Mouse (Mus musculus): ENCODE results near the gene Fbxo40. TPM values are rescaled to one million over a fixed set of nuclear protein-coding genes. Genes with fewer than 3 reads are reported as not detected.

Gene Fbxo40
- polyA plus RNA-seq, 1 experiment from 2014 or later = not detected

DNA sequence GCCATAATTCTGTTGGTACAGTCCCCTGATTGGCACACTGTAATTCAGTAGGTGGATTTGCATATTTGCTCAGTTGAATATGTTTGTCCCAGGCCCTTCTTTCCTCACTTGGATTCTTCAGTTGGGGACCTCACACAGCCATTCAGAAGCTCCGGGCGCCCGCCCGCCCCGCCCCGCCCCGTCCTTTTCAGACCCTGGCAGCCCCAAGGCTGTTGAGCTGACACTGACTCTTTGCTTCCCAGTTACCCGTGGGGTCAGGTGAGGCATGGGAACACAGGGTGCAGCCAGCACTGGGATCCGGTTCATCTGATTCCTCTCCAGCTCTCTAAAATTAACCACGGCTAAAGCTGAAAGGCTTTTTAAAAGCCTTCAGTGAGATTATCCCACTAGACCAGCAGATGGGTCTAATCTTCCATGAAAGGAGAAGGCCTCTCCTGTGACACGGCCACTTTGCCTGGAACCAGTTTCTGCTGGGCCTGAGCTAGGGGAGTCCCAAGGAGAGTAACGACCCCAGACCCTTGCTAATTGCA, 45.3 kb downstream of the Fbxo40 start:
- H3K36me3 ChIP-seq = no peaks in the 10 kb centered on the region
- no peak for ATAC-seq (ENCODE audit: low read depth)
- H3K27me3 ChIP-seq = no peaks in the 10 kb centered on the region
- H3K9me3 ChIP-seq (replicated peaks) = no peaks in the 10 kb centered on the region
- no peak overlapping the region for H3K4me2 ChIP-seq
- no peak for DNase-seq
- no peak overlapping the region for H3K9ac ChIP-seq
- H3K4me1 ChIP-seq (replicated peaks) = peaks cover 3% of the 10 kb centered on the region; the same call in 1 of the 2 replicates
- 77% methylated on average over 12 of the region's 12 CpGs for WGBS (ENCODE audit: insufficient replicate concordance)
- no peak overlapping the region for H3K27ac ChIP-seq
- no peak overlapping the region for H3K4me3 ChIP-seq (replicated peaks)

DNA sequence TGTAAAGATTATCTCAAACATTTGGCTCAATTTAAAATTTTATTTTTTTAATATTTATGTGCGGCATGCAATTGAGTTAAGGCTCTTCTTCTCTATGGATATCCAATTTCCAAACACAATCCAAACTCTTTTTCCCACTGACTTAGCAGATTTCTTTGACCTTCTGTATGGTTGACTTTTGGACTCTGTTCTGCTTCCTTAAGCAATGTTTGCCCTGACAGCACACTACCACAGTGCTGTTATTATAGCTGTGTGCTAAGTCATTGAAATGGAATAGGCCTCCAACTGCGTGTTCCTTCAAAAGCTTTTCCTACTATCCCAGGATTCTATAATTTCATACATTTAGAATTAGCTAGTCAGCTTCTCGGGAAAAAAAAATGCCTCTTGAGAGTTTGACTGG, 46.7 kb downstream of the Fbxo40 start:
- H3K4me1 ChIP-seq (replicated peaks) = peaks cover 3% of the 10 kb centered on the region; the same call in 1 of the 2 replicates
- ATAC-seq (ENCODE audit: low read depth) (no peak), DNase-seq (no peak)
- no peak overlapping the region for H3K27ac ChIP-seq
- no peak overlapping the region for H3K4me3 ChIP-seq (replicated peaks)
- H3K9ac ChIP-seq = no peak overlapping the region
- no peaks in the 10 kb centered on the region for H3K36me3 ChIP-seq
- WGBS (ENCODE audit: insufficient replicate concordance) = 68% methylated on average over 3 of the region's 3 CpGs
- H3K4me2 ChIP-seq = no peak overlapping the region
- no peaks in the 10 kb centered on the region for H3K9me3 ChIP-seq (replicated peaks)
- no peaks in the 10 kb centered on the region for H3K27me3 ChIP-seq

DNA sequence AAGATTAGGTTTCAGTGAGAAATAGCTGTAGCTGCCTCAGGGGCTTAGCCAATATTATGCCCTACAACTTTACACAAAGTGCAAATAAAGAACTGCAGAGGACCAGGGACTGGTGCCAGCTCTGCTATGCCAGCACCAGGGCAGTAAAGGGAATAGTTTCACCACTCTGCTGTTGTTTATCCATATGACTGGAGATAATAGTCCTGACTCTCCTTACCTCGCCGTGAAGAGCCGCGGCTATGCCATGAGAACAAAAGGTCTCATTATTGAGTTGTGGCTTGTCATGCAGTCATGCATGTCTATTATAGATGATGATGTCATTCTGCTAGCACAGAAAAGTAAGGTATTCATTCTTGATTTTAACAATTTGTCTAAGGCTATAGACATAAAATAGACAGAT, 48.4 kb downstream of the Fbxo40 start:
- Histone ChIP-seq H3K27me3 (no peaks in the 10 kb centered on the region), H3K4me3 (replicated peaks) (no peak overlapping the region), H3K27ac (no peak overlapping the region), H3K36me3 (no peaks in the 10 kb centered on the region), H3K4me2 (no peak overlapping the region), H3K9ac (no peak overlapping the region), H3K9me3 (replicated peaks) (no peaks in the 10 kb centered on the region), H3K4me1 (replicated peaks) (peaks cover 3% of the 10 kb centered on the region; the same call in 1 of the 2 replicates)
- 89% methylated on average over 4 of the region's 4 CpGs for WGBS (ENCODE audit: insufficient replicate concordance)
- ATAC-seq (ENCODE audit: low read depth) = no peak
- no peak for DNase-seq

DNA sequence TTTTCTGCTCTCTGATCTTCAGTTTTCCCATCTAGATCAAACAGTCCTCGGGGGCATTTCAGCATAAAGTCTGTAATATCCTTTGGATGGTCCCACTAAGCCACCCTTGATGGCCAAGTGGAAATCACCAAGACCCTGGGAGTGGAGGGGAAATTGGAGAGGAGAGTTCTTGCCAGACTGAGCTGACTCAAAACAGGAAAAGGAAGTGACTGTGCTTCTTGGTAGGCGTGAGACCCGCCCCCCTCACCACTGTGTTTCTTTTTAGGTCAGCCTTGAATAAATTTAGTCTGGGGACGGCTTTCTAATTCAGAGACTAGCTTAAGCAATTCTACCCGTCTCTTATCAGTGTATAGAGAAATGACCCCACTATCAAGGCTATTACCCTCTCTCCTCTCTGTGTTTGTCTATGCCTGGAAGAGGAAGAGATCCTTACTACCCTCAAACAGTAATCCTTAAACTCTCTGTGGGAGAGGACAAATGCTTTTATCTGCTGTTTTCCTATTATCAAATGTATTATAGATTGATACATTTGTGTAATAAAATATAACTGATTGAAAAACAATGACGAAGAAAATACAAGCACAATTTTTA, 49.0 kb downstream of the Fbxo40 start:
- WGBS (ENCODE audit: insufficient replicate concordance) = 34% methylated on average over 6 of the region's 6 CpGs
- Histone ChIP-seq H3K9me3 (replicated peaks) (no peaks in the 10 kb centered on the region), H3K4me2 (no peak overlapping the region), H3K9ac (no peak overlapping the region), H3K27me3 (no peaks in the 10 kb centered on the region), H3K4me1 (replicated peaks) (peaks cover 3% of the 10 kb centered on the region; the same call in 1 of the 2 replicates), H3K4me3 (replicated peaks) (no peak overlapping the region), H3K27ac (peak overlapping the region; percentile 23; the same call in 1 of the 2 replicates), H3K36me3 (no peaks in the 10 kb centered on the region)
- ATAC-seq (ENCODE audit: low read depth) (no peak), DNase-seq (no peak)

DNA sequence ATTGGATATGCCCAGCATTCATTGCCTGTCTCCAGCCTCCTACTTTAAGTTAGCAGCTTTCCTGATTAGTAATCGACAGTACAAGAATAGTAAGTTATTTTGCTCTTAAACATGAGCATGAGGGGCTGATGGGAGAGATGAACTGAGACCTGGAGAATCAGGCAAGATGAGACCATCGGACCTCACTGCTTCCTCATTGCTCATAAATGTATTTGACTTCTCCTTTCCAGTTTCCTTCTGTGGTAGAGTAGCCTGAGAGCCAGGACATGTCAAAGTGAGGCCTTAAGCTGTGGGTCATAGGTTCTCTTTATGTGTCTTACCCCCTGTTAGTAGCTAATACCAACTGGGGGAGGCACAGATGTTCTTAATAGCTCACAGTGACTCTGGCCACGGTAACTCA, 54.5 kb downstream of the Fbxo40 start:
- Histone ChIP-seq H3K4me3 (replicated peaks) (peak overlapping the region; percentile 28; the same call in 1 of the 2 replicates), H3K9me3 (replicated peaks) (no peaks in the 10 kb centered on the region), H3K27me3 (no peaks in the 10 kb centered on the region), H3K9ac (no peak overlapping the region), H3K36me3 (peaks cover 23% of the 10 kb centered on the region), H3K4me2 (peak overlapping the region; percentile 44), H3K4me1 (replicated peaks) (peaks cover 12% of the 10 kb centered on the region), H3K27ac (no peak overlapping the region)
- ATAC-seq (ENCODE audit: low read depth) (no peak), DNase-seq (no peak)
- 36% methylated on average over 3 of the region's 3 CpGs for WGBS (ENCODE audit: insufficient replicate concordance)

DNA sequence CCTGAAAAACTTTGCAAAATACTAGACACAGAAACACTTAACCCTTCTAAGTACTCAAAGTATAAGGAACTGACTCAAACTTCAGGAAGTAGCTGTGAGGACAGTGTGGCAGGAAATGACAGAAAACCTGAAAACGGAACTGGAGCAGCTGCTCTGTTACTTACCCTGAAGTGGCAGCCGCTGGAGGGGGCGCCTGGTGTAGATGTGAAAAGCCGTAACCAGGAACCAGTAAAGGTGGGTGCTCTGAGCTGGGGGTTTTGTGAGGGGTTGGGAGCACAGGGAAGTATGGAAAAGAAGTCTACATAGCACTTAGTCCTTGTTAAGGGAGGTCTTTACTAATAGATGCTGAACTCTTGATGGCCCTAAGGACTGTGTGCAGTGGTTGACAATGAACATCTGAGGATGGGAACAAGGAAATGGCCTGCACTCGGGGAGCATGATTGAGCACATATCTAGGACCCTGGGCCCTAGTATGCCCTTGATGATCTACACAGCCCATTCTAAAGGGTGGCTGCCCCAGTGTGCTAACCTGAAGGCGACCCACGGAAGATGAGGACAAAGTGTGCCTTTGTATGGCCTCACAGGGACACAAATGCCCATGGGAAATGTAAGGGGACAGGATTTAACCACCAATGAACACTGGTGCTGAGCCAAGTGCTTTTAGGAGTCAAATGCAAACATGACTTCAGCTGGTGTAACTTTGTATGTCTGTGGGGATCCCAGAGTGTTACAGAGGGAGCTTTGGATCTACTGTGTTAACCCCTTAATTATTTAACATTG, 55.2 kb downstream of the Fbxo40 start, which contains the start of gene Hcls1:
TSS of gene Hcls1 (plus strand) at position 143 of the 780 bp plus-strand sequence.
- WGBS (ENCODE audit: insufficient replicate concordance) = 22% methylated on average over 7 of the region's 7 CpGs
- Histone ChIP-seq H3K4me2 (peak within 1 kb of the TSS; percentile 44), H3K9ac (peak within 1 kb of the TSS; percentile 4; the same call in 1 of the 2 replicates), H3K4me1 (replicated peaks) (peaks cover 12% of the 10 kb centered on the region), H3K36me3 (peaks cover 26% of the 10 kb centered on the region), H3K4me3 (replicated peaks) (peak within 1 kb of the TSS; percentile 28), H3K27me3 (no peaks in the 10 kb centered on the region), H3K9me3 (replicated peaks) (no peaks in the 10 kb centered on the region), H3K27ac (peak within 1 kb of the TSS; percentile 58)
- ATAC-seq (ENCODE audit: low read depth) (peak; percentile 62), DNase-seq (peak; percentile 18)

DNA sequence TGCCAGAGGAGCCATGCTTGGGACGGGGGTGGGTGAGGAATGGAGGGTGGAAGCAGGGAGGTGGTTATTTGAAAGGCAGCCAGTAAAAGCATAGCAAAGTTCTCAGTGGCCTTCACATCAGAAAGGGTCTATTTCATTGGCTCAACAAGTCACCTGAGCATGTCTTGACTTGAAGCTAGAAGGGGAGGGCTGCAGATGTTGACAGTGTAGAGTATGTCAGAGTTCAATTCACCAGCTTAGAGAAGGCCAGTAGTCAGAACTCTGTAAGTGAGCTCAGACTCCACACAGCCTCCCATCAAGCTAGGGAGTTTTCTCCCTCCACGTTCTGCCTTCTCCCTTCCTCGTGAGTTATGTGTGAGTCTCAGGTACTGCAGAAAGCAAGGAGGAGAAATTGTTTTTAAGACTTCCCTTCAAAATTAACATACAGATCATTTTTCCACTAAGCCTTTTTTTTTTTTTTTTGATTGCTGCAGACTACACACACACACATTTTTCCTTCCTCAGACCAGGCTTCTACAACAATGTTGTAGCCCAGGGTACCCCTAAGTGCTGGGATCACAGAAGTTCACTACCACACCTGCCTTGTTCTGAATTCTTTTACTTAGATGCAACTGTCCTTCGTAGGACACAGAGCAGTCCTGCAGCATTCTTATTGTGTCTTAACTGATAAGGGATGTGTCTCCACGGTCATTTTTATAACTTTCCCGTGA, 56.0 kb downstream of the Fbxo40 start:
- Histone ChIP-seq H3K9ac (peak overlapping the region; percentile 4; the same call in 1 of the 2 replicates), H3K27me3 (no peaks in the 10 kb centered on the region), H3K9me3 (replicated peaks) (no peaks in the 10 kb centered on the region), H3K4me1 (replicated peaks) (peaks cover 12% of the 10 kb centered on the region), H3K27ac (peak overlapping the region; percentile 58), H3K4me3 (replicated peaks) (0 out of 2 replicates have a peak overlapping the region, but pooled peaks have one; percentile 28), H3K4me2 (peak overlapping the region; percentile 44), H3K36me3 (peaks cover 33% of the 10 kb centered on the region)
- DNase-seq (no peak), ATAC-seq (ENCODE audit: low read depth) (peak; percentile 59)
- WGBS (ENCODE audit: insufficient replicate concordance) = 23% methylated on average over 6 of the region's 6 CpGs

DNA sequence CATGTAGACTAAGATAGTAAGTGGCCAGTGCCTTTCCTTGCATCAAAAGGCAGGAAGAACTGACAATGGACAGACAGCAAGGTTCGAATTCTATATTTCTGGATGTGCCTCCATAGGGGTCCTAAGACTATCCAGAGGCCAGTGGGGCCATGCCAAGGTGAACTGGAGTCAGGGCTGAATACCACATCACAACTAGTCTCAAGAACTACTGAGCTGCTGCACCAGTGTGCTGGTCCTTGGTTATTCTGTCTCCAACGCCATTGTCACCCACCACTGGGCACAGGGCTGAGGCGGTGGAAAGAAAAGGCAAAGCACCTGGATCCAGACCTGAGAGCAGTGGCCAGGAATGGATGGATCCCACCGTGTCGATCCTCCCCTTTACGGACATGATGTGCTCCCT, 57.7 kb downstream of the Fbxo40 start:
- Histone ChIP-seq H3K4me1 (replicated peaks) (peaks cover 12% of the 10 kb centered on the region), H3K4me3 (replicated peaks) (no peak overlapping the region), H3K27me3 (no peaks in the 10 kb centered on the region), H3K36me3 (peaks cover 51% of the 10 kb centered on the region), H3K9ac (no peak overlapping the region), H3K27ac (no peak overlapping the region), H3K9me3 (replicated peaks) (no peaks in the 10 kb centered on the region), H3K4me2 (no peak overlapping the region)
- ATAC-seq (ENCODE audit: low read depth) (no peak), DNase-seq (no peak)
- WGBS (ENCODE audit: insufficient replicate concordance) = 86% methylated on average over 6 of the region's 6 CpGs

DNA sequence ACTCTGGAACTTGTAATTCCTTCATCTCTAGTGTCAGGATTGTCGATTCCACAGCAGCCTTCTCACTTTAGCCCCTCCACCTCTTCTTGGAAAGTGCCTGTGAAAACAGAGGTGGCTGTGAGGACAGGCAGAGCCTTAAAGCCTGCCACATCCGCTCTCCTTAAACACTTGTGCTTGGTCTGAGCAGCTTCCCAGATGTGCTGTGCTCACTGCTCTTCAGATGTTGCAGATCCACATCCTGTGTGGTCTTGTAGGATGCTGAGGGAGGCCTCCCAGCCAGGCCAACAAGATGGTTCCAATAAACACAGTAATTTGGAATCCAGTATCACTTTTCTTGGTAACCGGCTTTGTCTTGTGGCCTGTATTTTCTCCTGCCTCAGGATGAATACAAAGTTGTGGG, 58.3 kb downstream of the Fbxo40 start:
- H3K27me3 ChIP-seq = no peaks in the 10 kb centered on the region
- no peak overlapping the region for H3K4me2 ChIP-seq
- H3K9ac ChIP-seq = no peak overlapping the region
- 85% methylated on average over 3 of the region's 3 CpGs for WGBS (ENCODE audit: insufficient replicate concordance)
- ATAC-seq (ENCODE audit: low read depth) (no peak), DNase-seq (no peak)
- no peak overlapping the region for H3K4me3 ChIP-seq (replicated peaks)
- peaks cover 52% of the 10 kb centered on the region for H3K36me3 ChIP-seq
- peaks cover 12% of the 10 kb centered on the region for H3K4me1 ChIP-seq (replicated peaks)
- H3K9me3 ChIP-seq (replicated peaks) = no peaks in the 10 kb centered on the region
- H3K27ac ChIP-seq = no peak overlapping the region

DNA sequence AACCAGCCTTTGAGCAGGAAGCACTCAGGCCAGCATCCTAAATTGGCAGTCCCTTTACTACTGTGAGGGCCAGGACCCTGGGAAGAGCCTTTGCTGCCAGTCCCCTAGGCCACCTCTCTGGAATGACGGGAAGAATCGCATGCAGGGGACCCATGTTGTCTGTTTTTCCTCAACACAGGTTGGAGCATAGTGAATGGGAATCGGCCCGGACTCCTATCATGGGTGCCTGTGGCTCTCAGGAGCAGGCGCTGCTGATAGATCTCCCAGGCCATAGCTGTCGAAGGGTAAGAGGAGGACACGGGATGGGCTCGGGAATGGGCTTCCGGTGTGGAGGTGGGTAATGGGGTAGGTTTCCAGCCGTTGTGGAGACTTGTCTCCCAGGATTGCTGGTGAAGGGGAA, 58.9 kb downstream of the Fbxo40 start:
- Histone ChIP-seq H3K27ac (no peak overlapping the region), H3K4me3 (replicated peaks) (no peak overlapping the region), H3K36me3 (peaks cover 56% of the 10 kb centered on the region), H3K4me1 (replicated peaks) (peaks cover 12% of the 10 kb centered on the region), H3K27me3 (no peaks in the 10 kb centered on the region), H3K4me2 (no peak overlapping the region), H3K9ac (no peak overlapping the region), H3K9me3 (replicated peaks) (no peaks in the 10 kb centered on the region)
- ATAC-seq (ENCODE audit: low read depth) (no peak), DNase-seq (no peak)
- 85% methylated on average over 10 of the region's 10 CpGs for WGBS (ENCODE audit: insufficient replicate concordance)

Measured in liver, embryonic 13.5 days (tissue).